Mouse (Mus musculus) CH12.LX (cell line): ENCODE data around the gene Map7d1. TPM values are rescaled to one million over a fixed set of nuclear protein-coding genes. Genes with fewer than 3 reads are reported as not detected.

ENCODE experiments used
- DNase-seq: peaks from one replicate; pipeline ENCODE4 v3.0.0-alpha.2; 2013; ENCODE audit errors: extremely low read depth
- H3K27ac ChIP-seq: 2 replicates; pipeline ENCODE4 v1.5.1; 2012; ENCODE audit warnings: low read depth, mild to moderate bottlenecking, control low read depth, moderate library complexity; ENCODE audit not compliant: insufficient read depth
- H3K27me3 ChIP-seq: replicated peaks from 2 replicates; pipeline ENCODE3; 2012; ENCODE audit warnings: inconsistent platforms
- H3K36me3 ChIP-seq, 2 experiments: replicated peaks in 1 of 2; 2 replicates each; pipeline versions ENCODE3 to v1.6.1; 2012; ENCODE audit warnings: inconsistent platforms in 1 of 2, low read length in 1 of 2, mild to moderate bottlenecking in 1 of 2, mixed read lengths in 1 of 2, moderate library complexity in 1 of 2; ENCODE audit not compliant: control insufficient read depth in 1 of 2, insufficient read depth in 1 of 2
- H3K4me1 ChIP-seq, 2 experiments: 2 replicates each; pipeline ENCODE4 v1.6.1; 2012; ENCODE audit warnings: inconsistent platforms in 1 of 2, moderate library complexity in 1 of 2; ENCODE audit not compliant: insufficient read depth in 2 of 2, control insufficient read depth in 1 of 2
- H3K4me2 ChIP-seq: 2 replicates; pipeline ENCODE4 v1.6.1; 2012; ENCODE audit warnings: low read depth, mild to moderate bottlenecking, control low read depth; ENCODE audit not compliant: poor library complexity, insufficient read depth, severe bottlenecking
- H3K4me3 ChIP-seq, 3 experiments: fragments of 150-350 bp in 1 of 3; sonication (generic) in 1 of 3; replicated peaks in 1 of 3; 2 replicates each; pipeline versions ENCODE3 to v1.5.1; 2011 to 2012; ENCODE audit warnings: low read depth in 2 of 3, low read length in 2 of 3, mild to moderate bottlenecking in 2 of 3, moderate library complexity in 2 of 3, control low read depth in 1 of 3, improper control_type of control experiment in 1 of 3, inconsistent platforms in 1 of 3, mixed read lengths in 1 of 3; ENCODE audit not compliant: poor library complexity in 1 of 3
- H3K79me2 ChIP-seq: replicated peaks from 2 replicates; pipeline ENCODE4 v1.6.1; 2012; ENCODE audit warnings: mild to moderate bottlenecking, moderate library complexity; ENCODE audit not compliant: control insufficient read depth, poor library complexity, insufficient read depth, severe bottlenecking; ENCODE audit errors: extremely low read depth
- H3K9ac ChIP-seq: 2 replicates; pipeline ENCODE4 v1.6.1; 2012; ENCODE audit warnings: low read depth, mild to moderate bottlenecking, control low read depth, moderate library complexity; ENCODE audit not compliant: insufficient read depth
- H3K9me3 ChIP-seq: replicated peaks from 2 replicates; pipeline ENCODE3; 2012; ENCODE audit warnings: low read length, inconsistent platforms, mixed read lengths
- BHLHE40 ChIP-seq: IDR thresholded peaks from 2 replicates; pipeline ENCODE4 v1.6.1; 2011; ENCODE audit warnings: mild to moderate bottlenecking, low read depth, low read length, improper control_type of control experiment
- CHD1 ChIP-seq: IDR thresholded peaks from 2 replicates; pipeline ENCODE4 v1.6.1; 2012; ENCODE audit warnings: low read depth, low read length, improper control_type of control experiment, inconsistent platforms
- CHD2 ChIP-seq: IDR thresholded peaks from 2 replicates; pipeline ENCODE4 v1.6.1; 2011; ENCODE audit warnings: low read length, improper control_type of control experiment
- CTCF ChIP-seq, 2 experiments: IDR thresholded peaks in 1 of 2; conservative IDR thresholded peaks in 1 of 2; 2 replicates each; pipeline ENCODE4 v1.5.1; 2011 to 2012; ENCODE audit warnings: low read depth in 2 of 2, low read length in 2 of 2, improper control_type of control experiment in 1 of 2, inconsistent platforms in 1 of 2, mild to moderate bottlenecking in 1 of 2, moderate library complexity in 1 of 2
- E2F4 ChIP-seq: IDR thresholded peaks from 2 replicates; pipeline ENCODE4 v1.6.1; 2011; ENCODE audit warnings: low read depth, low read length, improper control_type of control experiment; ENCODE audit not compliant: insufficient replicate concordance
- ELF1 ChIP-seq: IDR thresholded peaks from 2 replicates; pipeline ENCODE4 v1.6.1; 2014; ENCODE audit warnings: low read depth, mild to moderate bottlenecking, inconsistent platforms, low read length, improper control_type of control experiment
- EP300 ChIP-seq: IDR thresholded peaks from 2 replicates; pipeline ENCODE4 v1.6.1; 2011; ENCODE audit warnings: low read length, improper control_type of control experiment
- ETS1 ChIP-seq: conservative IDR thresholded peaks from 2 replicates; pipeline ENCODE4 v1.6.1; 2012; ENCODE audit warnings: low read depth, mild to moderate bottlenecking, inconsistent platforms, low read length, improper control_type of control experiment, moderate library complexity
- GABPA ChIP-seq: IDR thresholded peaks from 2 replicates; pipeline ENCODE4 v1.6.1; 2012; ENCODE audit warnings: low read depth, low read length, improper control_type of control experiment, inconsistent platforms; ENCODE audit not compliant: insufficient replicate concordance
- HCFC1 ChIP-seq: IDR thresholded peaks from 2 replicates; pipeline ENCODE4 v1.6.1; 2012; ENCODE audit warnings: low read depth, mild to moderate bottlenecking, inconsistent platforms, low read length, improper control_type of control experiment
- IRF4 ChIP-seq: IDR thresholded peaks from 2 replicates; pipeline ENCODE4 v1.6.1; 2014; ENCODE audit warnings: low read depth, mild to moderate bottlenecking, inconsistent platforms, low read length, improper control_type of control experiment
- JUN ChIP-seq: IDR thresholded peaks from 2 replicates; pipeline ENCODE4 v1.6.1; 2011; ENCODE audit warnings: low read depth, mild to moderate bottlenecking, low read length, improper control_type of control experiment, moderate library complexity; ENCODE audit not compliant: insufficient read depth
- JUND ChIP-seq: conservative IDR thresholded peaks from 2 replicates; pipeline ENCODE4 v1.6.1; 2011; ENCODE audit warnings: low read depth, low read length, improper control_type of control experiment
- KAT2A ChIP-seq: IDR thresholded peaks from 2 replicates; pipeline ENCODE4 v1.6.1; 2012; ENCODE audit warnings: low read length, improper control_type of control experiment, inconsistent platforms; ENCODE audit not compliant: insufficient replicate concordance
- MAFK ChIP-seq: IDR thresholded peaks from 2 replicates; pipeline ENCODE4 v1.6.1; 2011; ENCODE audit warnings: low read length, improper control_type of control experiment; ENCODE audit not compliant: insufficient replicate concordance
- MAX ChIP-seq: IDR thresholded peaks from 2 replicates; pipeline ENCODE4 v1.6.1; 2011; ENCODE audit warnings: low read length, improper control_type of control experiment
- MAZ ChIP-seq: IDR thresholded peaks from 2 replicates; pipeline ENCODE4 v1.6.1; 2012; ENCODE audit warnings: low read depth, mild to moderate bottlenecking, inconsistent platforms, low read length, improper control_type of control experiment, moderate library complexity
- MEF2A ChIP-seq: IDR thresholded peaks from 2 replicates; pipeline ENCODE4 v1.6.1; 2014; ENCODE audit warnings: low read depth, mild to moderate bottlenecking, inconsistent platforms, low read length, improper control_type of control experiment, borderline replicate concordance
- MXI1 ChIP-seq: IDR thresholded peaks from 2 replicates; pipeline ENCODE4 v1.6.1; 2011; ENCODE audit warnings: mild to moderate bottlenecking, low read depth, low read length, improper control_type of control experiment
- MYC ChIP-seq: IDR thresholded peaks from 2 replicates; pipeline ENCODE4 v1.6.1; 2011; ENCODE audit warnings: low read depth, mild to moderate bottlenecking, improper control_type of control experiment, low read length
- NELFE ChIP-seq: IDR thresholded peaks from 2 replicates; pipeline ENCODE4 v1.6.1; 2011; ENCODE audit warnings: low read depth, low read length, improper control_type of control experiment
- NRF1 ChIP-seq: IDR thresholded peaks from 2 replicates; pipeline ENCODE4 v1.6.1; 2014; ENCODE audit warnings: low read depth, mild to moderate bottlenecking, inconsistent platforms, low read length, improper control_type of control experiment, moderate library complexity
- PAX5 ChIP-seq: IDR thresholded peaks from 2 replicates; pipeline ENCODE4 v1.6.1; 2012; ENCODE audit warnings: low read length, inconsistent platforms, mixed read lengths
- POLR2A ChIP-seq: IDR thresholded peaks from 2 replicates; pipeline ENCODE4 v1.6.1; 2011; ENCODE audit warnings: low read depth, mild to moderate bottlenecking, improper control_type of control experiment, low read length
- POLR2AphosphoS2 ChIP-seq: IDR thresholded peaks from 2 replicates; pipeline ENCODE4 v1.6.1; 2011; ENCODE audit warnings: low read depth, low read length, improper control_type of control experiment
- RAD21 ChIP-seq: IDR thresholded peaks from 2 replicates; pipeline ENCODE4 v1.6.1; 2011; ENCODE audit warnings: low read depth, mild to moderate bottlenecking, low read length, improper control_type of control experiment, moderate library complexity
- RCOR1 ChIP-seq: conservative IDR thresholded peaks from 2 replicates; pipeline ENCODE4 v1.6.1; 2012; ENCODE audit warnings: low read depth, mild to moderate bottlenecking, inconsistent platforms, low read length, improper control_type of control experiment
- SIN3A ChIP-seq: IDR thresholded peaks from 2 replicates; pipeline ENCODE4 v1.6.1; 2012; ENCODE audit warnings: low read length, improper control_type of control experiment, inconsistent platforms
- SMC3 ChIP-seq: IDR thresholded peaks from 2 replicates; pipeline ENCODE4 v1.6.1; 2011; ENCODE audit warnings: low read depth, low read length, improper control_type of control experiment
- TBP ChIP-seq: conservative IDR thresholded peaks from 2 replicates; pipeline ENCODE4 v1.6.1; 2011; ENCODE audit warnings: low read depth, low read length, improper control_type of control experiment
- TCF12 ChIP-seq: IDR thresholded peaks from 2 replicates; pipeline ENCODE4 v1.6.1; 2014; ENCODE audit warnings: low read depth, mild to moderate bottlenecking, inconsistent platforms, low read length, improper control_type of control experiment
- UBTF ChIP-seq: IDR thresholded peaks from 2 replicates; pipeline ENCODE4 v1.6.1; 2012; ENCODE audit warnings: low read depth, mild to moderate bottlenecking, inconsistent platforms, low read length, improper control_type of control experiment, moderate library complexity
- USF1 ChIP-seq: IDR thresholded peaks from 2 replicates; pipeline ENCODE4 v1.6.1; 2014; ENCODE audit warnings: low read depth, mild to moderate bottlenecking, inconsistent platforms, low read length, improper control_type of control experiment
- USF2 ChIP-seq: conservative IDR thresholded peaks from 2 replicates; pipeline ENCODE4 v1.6.1; 2011; ENCODE audit warnings: low read depth, low read length, improper control_type of control experiment
- ZC3H11A ChIP-seq: IDR thresholded peaks from 2 replicates; pipeline ENCODE4 v1.6.1; 2012; ENCODE audit warnings: low read depth, mild to moderate bottlenecking, inconsistent platforms, low read length, improper control_type of control experiment
- ZKSCAN1 ChIP-seq: IDR thresholded peaks from 2 replicates; pipeline ENCODE4 v1.6.1; 2012; ENCODE audit warnings: low read depth, inconsistent platforms, low read length, improper control_type of control experiment, borderline replicate concordance
- ZMIZ1 ChIP-seq: IDR thresholded peaks from 2 replicates; pipeline ENCODE4 v1.6.1; 2012; ENCODE audit warnings: low read depth, mild to moderate bottlenecking, inconsistent platforms, low read length, improper control_type of control experiment
- ZNF384 ChIP-seq: IDR thresholded peaks from 2 replicates; pipeline ENCODE4 v1.6.1; 2012; ENCODE audit warnings: low read depth, low read length, improper control_type of control experiment, inconsistent platforms
- dilution Hi-C: fragments of 300-500 bp; cut with MboI; formaldehyde crosslinking; loops from 2 replicates; pipeline ENCODE4 v1.14.3; 2020; ENCODE audit warnings: low sequenced_read_pairs; ENCODE audit not compliant: extremely low pct_unique_long_range_greater_than_20kb, extremely low pct_ligation_motif_present
- in situ Hi-C: fragments of 300-500 bp; cut with MboI; formaldehyde crosslinking; loops from 3 replicates; pipeline ENCODE4 v1.14.3; 2019; ENCODE audit warnings: low sequenced_read_pairs, low pct_ligation_motif_present, low pct_unique_long_range_greater_than_20kb, mixed read lengths
- polyA plus RNA-seq: library from polyadenylated mRNA; unstranded; fragments of >175 nt; gene quantifications from 2 replicates; pipeline ENCODE4 v1.2.1, GENCODE M21; 2012; ENCODE audit warnings: low read depth; ENCODE audit not compliant: insufficient read length
- total RNA-seq, 2 experiments: library from RNA; depleted of rRNA; stranded (reverse); fragments of 300-350 nt in 1 of 2; fragments of >200 nt in 1 of 2; gene quantifications; 2 replicates each; pipeline ENCODE4 v1.2.3; 2012 to 2014

Gene Map7d1
- total and polyA plus RNA-seq, 3 experiments, result 12.5 to 62.2 (median 17.9) TPM

DNA sequence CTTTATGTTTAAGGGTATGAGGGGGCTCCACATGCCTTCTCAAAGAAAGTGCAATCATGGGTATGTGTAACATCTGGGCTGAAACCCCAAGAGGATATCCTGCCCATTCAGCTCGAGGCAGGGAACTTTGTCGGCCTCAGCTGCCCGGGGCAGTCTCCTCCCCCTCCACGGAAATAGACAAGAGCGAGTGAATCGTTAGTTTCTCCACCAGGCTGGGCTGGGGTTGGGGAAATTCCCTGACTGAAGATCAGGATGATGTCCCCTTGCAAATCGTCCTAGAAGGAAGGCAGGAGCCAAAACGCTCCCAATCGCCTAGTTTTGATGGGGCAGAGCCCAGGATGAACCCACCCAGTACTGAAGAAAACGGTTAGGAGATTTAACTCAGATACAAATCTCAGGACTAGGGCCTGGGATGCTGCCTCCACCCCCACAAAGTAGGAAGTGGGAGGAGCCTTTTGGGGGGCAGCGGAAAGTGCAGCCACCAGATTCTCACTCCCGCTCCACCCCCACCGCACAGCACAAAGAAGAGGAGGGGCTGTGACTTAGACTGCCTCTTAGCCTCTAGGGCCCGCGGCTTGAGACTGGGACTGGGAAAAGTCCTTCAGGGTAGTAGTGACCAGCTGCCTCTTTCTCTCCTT lies 3.5 kb upstream of the Map7d1 start:
- H3K4me1 ChIP-seq, result peaks cover 26 to 46% of the 10 kb centered on the region in 2 experiments
- dilution Hi-C loops, result no loop called here
- DNase-seq, result peak; percentile 93
- H3K79me2 ChIP-seq, result peaks cover 16% of the 10 kb centered on the region
- peak overlapping the region; percentile 92 for H3K27ac ChIP-seq
- peak overlapping the region; percentile 36 to 40 (median 40) for H3K4me3 ChIP-seq
- H3K4me2 ChIP-seq, result peak overlapping the region; percentile 98
- peak overlapping the region; percentile 55 for H3K9ac ChIP-seq
- H3K36me3 ChIP-seq, result peaks cover 0 to 13% of the 10 kb centered on the region in 2 experiments
- TF ChIP-seq SMC3, result peak; percentile 9
- no peak for TF ChIP-seq ZNF384
- TF ChIP-seq IRF4, result peak; percentile 87
- TF ChIP-seq E2F4, result no peak
- TF ChIP-seq TBP, result 0 out of 2 replicates have a peak, but pooled peaks have one; percentile 33
- no peak for TF ChIP-seq JUND
- 0 out of 2 replicates have a peak, but pooled peaks have one; percentile 12 for TF ChIP-seq NRF1
- no peak; the same call in none of the 2 replicates for TF ChIP-seq ZMIZ1
- peak; percentile 78 for TF ChIP-seq POLR2A
- peak; percentile 86; the same call in 1 of the 2 replicates for TF ChIP-seq CHD2
- peak; percentile 79; the same call in 1 of the 2 replicates for TF ChIP-seq MEF2A
- 0 out of 2 replicates have a peak, but pooled peaks have one; percentile 40 for TF ChIP-seq KAT2A
- peak; percentile 66 for TF ChIP-seq EP300
- peak; percentile 76 for TF ChIP-seq MXI1
- no peak for TF ChIP-seq MAFK
- TF ChIP-seq ZKSCAN1, result no peak
- no peak; the same call in 1 of the 2 replicates for TF ChIP-seq RAD21
- 0 out of 2 replicates have a peak, but pooled peaks have one; percentile 30 for TF ChIP-seq BHLHE40
- TF ChIP-seq POLR2AphosphoS2, result 0 out of 2 replicates have a peak, but pooled peaks have one; percentile 47
- TF ChIP-seq PAX5, result no peak
- peak; percentile 78 for TF ChIP-seq MAX
- no peak for TF ChIP-seq ZC3H11A
- peak; percentile 79 for TF ChIP-seq SIN3A
- peak; percentile 67; the same call in 1 of the 2 replicates for TF ChIP-seq MYC
- TF ChIP-seq ELF1, result peak; percentile 89
- no peak for TF ChIP-seq USF1
- peak; percentile 76; the same call in 1 of the 2 replicates for TF ChIP-seq RCOR1
- TF ChIP-seq CTCF (conservative IDR thresholded peaks at IDR 0.05 in 1 of 2, IDR thresholded peaks at IDR 0.05 in 1 of 2; ENCODE audit: low read depth in 2 of 2, low read length in 2 of 2), result no peak
- TF ChIP-seq JUN, result no peak
- peak; percentile 63 for TF ChIP-seq TCF12
- no peak for TF ChIP-seq UBTF
- peak; percentile 92 for TF ChIP-seq MAZ
- peak; percentile 73 for TF ChIP-seq ETS1
- no peak for TF ChIP-seq GABPA
- TF ChIP-seq USF2, result no peak
- TF ChIP-seq HCFC1, result peak; percentile 62; the same call in 1 of the 2 replicates
- no peak for TF ChIP-seq CHD1
- peak; percentile 81 for TF ChIP-seq NELFE
- H3K9me3 ChIP-seq, result no peaks in the 10 kb centered on the region
- H3K27me3 ChIP-seq, result no peaks in the 10 kb centered on the region
- in situ Hi-C loops, result loop anchor here (5.0 kb wide), 1 partner anchor 32 kb away; no protein-coding TSS in a partner anchor
